Mouse (Mus musculus): Measurements from ENCODE around the gene Bfsp2. TPM values are rescaled to one million over a fixed set of nuclear protein-coding genes. Genes with fewer than 3 reads are reported as not detected.

Bfsp2 gene
- total RNA-seq (2014; fragmentation: Nextera tagmentation): 3.1 TPM in 1 of 2 replicates, not detected in the other
- total RNA-seq (2017): 1.2 TPM in 1 of 2 replicates, not detected in the other

DNA sequence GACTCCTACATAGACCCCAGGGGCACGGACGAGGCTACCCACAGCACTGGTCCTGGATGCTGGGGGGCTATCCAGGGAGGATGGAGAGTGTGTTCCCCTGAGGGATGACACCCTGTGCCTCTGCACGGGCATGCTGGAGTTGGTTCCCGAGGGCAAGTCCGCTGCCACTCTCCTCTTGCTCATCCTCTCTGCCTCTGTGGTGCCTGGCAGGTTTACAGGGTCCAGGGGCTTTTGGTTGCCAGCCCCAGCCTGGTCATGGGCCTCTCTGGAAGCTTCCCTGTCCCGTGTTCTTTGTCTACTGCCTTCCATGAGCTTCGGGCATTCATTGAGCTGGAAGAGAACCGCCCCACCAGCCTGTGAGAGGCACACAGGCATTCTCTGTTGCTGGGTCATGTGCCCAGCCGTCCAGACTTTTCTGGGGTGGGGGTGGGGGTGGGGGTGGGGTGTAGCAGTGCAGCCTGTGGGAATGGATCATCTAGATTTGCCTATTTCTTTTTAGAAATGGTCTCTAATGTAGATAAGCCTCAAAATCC lies at the start of gene Bfsp2:
Gene Bfsp2 (minus strand): TSS at position 377 of the 533 bp plus-strand sequence.
- ATAC-seq (replicated peaks; ENCODE audit: poor library complexity, severe bottlenecking): no peak

DNA sequence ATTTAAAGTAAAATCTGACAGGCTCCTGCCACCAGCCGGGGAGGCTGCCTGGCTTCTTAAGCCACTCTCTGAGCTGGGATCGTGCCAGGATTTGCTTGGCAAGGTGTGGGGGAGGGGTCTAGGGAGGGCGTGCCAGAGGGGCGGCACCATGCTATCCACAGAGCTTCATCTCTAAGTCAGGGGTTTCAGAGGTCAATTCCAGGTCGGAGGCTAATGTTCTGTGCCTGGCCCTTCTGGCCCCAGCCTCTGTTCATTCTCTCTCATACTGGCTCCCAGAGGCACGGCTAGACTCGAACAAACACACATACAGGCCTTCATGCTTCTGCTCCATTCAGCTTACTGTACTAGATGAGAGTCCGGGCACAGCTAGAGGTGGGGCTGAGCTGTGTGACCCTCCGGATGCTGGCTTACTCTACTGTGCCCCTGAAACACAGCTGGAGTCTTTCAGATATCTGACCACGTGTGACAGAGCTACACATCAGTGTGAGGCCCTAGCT lies 44.9 kb upstream of the Bfsp2 start:
- no peak for ATAC-seq (replicated peaks; ENCODE audit: poor library complexity, severe bottlenecking)

DNA sequence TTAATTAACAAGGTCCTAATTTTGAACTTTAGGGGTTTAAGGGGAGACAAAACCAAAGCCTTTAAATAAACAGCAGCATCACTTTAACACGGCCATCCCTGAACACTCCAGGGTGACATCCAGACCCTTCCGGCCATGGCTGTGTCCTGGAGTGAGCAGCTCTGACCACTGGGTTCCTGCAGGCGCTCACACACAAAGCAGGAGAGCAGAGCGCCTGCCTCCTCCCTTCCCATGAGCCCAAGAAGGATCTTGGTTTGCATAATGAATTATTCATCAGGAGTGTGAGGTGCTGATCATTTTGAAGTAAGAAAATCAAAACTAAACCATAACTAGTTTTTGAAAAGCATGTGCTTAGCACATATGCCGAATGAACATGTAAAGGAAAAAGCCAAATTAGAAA lies 44.4 kb upstream of the Bfsp2 start:
- ATAC-seq (replicated peaks; ENCODE audit: poor library complexity, severe bottlenecking): no peak

DNA sequence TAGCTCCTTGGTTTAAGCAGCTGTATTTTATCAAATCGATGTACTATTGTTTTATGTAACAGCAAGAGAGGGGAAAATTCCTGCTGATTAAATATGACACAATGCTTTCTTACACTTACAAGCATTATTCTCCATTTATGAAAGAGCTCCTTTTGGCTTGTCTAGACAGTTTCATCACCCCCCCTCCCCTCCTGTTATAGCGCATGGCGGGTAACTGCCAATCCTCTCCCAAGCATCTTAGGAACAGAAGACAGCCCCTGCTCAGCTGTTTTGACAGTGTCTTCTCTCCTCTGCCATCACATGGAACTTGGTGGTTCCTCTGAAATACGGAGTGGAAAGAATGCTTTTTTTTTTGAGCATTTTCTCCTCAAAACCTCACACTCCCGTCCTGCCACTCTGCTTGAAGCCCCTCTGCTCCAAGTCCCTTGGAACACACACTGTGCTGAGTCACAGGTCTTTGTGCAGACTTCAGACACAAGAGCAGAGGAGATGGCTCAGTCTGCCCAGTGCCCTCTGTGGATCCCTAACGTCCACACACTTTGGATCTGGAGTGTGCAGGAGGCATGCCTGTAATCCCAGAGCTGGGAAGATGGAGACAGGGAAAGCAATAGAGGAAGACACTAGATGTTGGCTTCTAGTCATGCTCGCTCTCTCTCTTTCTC lies 43.7 kb upstream of the Bfsp2 start:
- ATAC-seq (replicated peaks; ENCODE audit: poor library complexity, severe bottlenecking): no peak

DNA sequence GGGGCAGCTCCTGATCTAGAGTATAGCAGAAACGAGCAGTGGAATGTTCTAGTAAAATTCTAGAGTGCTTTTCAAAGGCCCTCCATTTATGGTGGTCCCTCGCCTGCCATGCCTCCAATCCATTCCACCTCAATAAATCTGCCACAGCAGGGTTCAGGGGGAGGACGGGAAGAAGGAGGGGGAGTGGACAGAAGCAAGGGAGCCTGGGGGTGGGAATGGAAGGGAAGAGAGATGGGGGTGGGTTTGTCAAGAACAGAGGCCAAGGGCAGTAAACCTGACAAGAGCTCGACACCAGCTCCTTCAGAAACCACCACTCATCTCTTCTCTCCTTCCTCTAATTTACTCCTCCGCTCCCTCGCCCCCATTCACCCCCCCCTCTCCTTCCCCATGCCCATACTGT lies 42.8 kb upstream of the Bfsp2 start:
- ATAC-seq (replicated peaks; ENCODE audit: poor library complexity, severe bottlenecking): no peak

DNA sequence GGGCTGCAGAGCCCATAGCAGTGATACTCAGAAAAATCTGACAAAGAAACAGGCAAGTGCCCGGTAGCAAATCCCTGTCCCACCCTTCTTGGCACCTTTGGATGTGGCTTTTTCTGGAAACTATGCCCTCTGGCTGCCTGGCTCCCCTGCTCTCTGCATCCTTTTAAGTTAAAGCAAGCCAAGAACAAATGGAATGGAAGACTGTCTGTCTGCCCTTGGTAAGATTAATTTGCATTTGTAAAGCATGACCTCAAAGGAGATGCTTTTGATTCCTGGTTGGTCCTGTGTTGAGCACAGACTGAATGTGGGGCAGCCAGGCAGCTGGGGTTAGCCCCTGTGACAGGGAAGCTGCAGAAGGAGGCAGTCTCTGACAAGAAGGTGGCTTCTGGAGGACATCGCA lies 33.7 kb upstream of the Bfsp2 start:
- no peak for ATAC-seq (replicated peaks; ENCODE audit: poor library complexity, severe bottlenecking)

DNA sequence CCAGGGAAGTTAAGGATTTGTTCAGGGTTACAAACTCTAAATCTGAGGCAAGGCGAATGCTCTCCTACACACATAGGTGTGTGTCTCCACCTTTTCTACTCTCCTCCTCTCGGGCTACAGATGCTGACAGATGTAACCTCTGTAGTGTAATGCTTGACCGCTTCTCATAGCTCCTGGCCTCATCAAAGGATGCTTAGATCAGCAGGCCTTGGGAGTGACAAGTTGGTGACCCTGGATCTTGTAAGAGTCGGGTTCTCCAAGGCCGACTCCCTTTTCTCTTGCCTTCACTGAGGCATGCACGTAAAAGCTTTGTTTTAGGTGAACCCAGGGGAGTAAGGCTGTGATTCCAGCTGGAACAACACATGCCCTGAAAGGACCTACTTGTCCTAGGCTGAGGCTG lies 32.0 kb upstream of the Bfsp2 start:
- ATAC-seq (replicated peaks; ENCODE audit: poor library complexity, severe bottlenecking): no peak

DNA sequence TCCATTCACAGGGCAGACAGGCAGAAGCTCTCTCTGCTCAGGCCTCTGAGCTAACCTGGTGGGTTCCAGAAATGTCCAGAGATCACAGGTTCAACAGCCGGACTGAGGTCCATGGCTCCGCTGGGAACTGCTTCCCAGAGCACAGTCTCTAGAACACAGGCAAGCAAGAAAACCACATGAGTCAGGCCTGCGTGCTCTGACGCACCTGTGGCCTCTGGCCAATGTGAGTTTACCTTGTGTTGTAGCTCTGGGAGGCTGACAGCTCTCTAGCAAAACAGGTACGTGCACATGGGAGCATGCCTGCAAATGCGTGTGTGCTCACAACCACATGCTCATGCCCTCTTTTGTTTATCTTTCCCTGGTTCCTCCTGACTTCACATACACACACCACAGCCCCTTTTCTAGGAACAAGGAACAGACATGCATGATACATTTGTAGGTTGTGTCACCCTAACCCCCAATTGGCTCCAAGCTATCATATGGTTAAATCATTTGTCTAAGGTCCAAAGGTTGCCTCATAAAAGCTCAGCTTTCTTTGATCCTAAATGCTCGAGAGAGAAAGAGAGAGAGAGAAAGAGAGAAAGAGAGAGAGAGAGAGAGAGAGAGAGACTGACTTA lies 26.9 kb upstream of the Bfsp2 start:
- ATAC-seq (replicated peaks; ENCODE audit: poor library complexity, severe bottlenecking): no peak

DNA sequence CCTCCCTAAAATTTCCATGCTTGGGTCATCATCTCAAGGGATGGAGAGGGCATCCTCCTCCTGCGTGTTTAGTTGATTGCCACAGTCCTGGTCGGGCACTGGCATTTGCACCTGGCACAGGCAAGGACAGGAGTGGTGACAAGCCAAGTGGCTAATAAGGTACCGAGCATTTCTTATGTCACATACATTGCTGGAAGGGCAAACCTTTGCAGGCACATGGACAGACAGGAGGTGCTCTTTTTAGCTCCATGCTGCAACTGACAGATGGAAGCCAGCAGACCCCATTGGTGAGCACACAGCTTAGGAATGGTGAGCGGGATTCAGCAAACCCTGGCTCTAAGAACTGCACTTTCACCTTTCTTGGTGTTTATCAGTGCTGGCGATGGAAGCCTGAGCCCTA lies 24.8 kb upstream of the Bfsp2 start:
- ATAC-seq (replicated peaks; ENCODE audit: poor library complexity, severe bottlenecking): no peak

DNA sequence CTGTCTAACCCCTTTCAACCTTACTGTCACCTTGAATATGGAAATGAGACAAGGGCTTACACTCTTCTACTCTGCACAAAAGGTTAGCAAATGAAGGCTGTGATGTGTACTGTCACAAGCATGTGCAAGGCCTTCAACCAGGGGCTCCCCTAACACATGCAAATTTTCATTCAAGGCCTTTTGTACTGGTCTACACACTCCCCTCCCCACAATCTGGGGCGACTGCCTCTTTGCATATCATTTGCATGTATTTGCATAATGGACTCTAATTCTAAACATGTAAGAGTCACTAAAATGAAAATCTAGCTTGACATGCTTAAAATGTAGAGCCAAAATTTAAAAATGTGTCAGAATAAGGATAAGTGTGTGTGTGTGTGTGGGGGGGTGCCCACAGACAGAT lies 24.4 kb upstream of the Bfsp2 start:
- ATAC-seq (replicated peaks; ENCODE audit: poor library complexity, severe bottlenecking): no peak

DNA sequence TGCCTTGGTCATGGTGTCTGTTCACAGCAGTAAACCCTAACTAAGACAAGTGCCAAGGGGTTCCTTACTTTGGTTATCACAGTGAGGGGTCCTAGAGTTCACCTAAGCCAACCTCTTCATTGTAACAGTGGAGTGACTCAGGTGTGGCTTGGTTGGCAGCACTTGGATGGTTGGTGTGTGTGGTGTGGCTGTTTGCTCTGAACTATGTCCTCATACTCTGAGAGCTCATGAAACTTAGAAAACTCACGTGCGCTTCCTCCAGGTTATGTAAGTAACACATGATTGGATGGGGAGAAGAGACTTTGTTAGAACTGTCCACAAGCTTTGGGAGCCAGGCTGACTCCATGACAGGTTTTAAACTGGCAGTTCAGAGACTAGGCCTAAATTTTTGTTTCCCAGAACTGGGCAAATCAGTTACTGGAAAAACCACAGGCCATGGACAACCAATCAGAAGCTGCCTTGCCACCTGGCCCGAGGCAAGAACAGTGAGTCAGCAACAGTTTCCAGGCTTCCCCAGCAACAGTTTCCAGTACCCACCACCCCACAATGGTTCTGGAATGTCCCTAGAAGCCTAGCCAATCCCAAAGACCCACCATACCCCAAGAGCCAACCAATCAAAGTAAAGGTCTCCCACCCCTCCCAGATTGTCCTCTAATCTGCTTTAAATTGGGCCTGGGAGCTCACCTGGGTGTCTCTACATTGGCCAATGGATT lies 23.5 kb upstream of the Bfsp2 start:
- no peak for ATAC-seq (replicated peaks; ENCODE audit: poor library complexity, severe bottlenecking)

DNA sequence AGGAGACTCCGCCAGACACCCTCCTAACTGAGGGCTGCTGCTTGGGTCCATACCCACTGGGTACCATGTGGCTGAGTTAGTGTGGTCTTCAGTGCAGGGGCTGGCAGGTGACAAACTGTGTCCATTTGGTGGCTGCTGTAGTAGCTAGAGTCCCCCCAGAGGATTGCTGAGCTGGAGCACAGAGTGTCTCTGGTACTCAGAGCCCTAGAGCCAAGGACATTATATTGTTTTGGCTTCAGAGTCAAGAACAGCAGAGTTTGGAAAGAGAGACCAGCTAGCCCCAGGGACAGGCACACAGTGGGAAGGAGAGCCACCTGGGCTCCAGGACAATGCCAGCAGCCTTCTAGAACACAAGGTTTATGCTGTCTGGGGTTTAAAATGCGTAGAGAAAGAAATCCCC lies 22.4 kb upstream of the Bfsp2 start:
- no peak for ATAC-seq (replicated peaks; ENCODE audit: poor library complexity, severe bottlenecking)

DNA sequence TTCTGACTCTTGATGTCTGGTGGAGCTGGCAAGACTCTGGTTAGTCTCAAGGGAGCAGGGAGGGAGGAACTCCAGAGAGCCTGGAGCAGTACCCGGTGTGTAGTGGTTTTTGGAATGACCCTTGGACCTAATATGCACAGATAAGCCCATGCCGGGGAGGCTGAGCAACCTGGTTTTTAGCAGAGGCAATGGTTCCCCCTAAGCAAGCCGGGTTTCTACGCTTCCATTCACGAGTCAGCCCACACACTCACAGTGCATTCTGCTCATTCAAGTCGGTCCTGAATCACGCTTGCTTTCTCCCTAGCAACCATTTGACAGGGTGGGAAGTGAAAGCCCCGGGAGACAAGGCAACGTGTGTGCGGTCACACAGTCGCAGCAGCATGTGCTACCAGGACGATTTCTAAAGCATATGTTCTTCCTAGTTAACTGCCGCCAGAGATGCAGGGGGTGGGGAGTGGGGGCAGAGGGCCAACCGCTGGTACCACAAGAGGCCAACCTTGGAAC lies 21.7 kb upstream of the Bfsp2 start:
- peak; percentile 88 for ATAC-seq (replicated peaks; ENCODE audit: poor library complexity, severe bottlenecking)

DNA sequence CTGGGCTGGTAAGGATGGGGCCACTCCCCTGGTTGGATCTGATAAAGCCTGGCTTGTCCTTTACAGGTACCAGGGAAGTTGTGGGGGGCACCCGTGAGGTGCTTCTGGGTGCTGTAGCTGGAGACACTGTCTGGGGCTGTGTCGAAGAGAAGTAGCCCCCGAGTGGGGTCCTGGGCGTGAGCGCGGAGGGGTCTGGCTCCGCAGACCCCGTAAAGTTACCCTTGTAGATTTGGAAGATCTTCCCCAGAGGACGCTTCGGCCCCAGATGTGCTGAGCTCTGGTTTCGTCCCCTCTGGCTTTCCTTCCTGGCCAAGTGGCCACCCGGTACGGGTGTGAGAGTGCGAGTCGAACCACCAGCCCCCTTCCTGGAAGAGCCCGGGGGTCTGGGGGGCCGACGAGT lies 19.1 kb upstream of the Bfsp2 start:
- ATAC-seq (replicated peaks; ENCODE audit: poor library complexity, severe bottlenecking): no peak

DNA sequence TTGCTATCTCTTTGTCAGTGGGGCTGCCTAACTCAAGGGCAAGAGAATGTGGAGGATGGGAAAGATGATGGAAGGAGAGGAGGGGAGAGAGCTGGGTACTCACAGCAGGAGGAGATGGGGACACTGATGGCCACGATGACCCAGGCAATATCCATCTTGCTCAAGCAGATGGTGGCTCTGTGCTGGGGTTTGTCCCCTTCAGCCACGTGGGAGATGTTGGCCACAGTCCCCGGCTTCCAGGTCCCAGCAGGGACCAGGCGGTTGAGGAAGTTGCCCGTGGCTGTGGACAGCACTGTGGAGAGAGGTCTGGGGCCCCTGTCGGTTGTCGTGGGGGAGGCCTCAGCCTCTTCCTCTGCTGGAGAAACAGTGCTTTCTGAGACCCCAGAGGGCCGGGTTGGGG lies 18.5 kb upstream of the Bfsp2 start:
- peak; percentile 53 for ATAC-seq (replicated peaks; ENCODE audit: poor library complexity, severe bottlenecking)

DNA sequence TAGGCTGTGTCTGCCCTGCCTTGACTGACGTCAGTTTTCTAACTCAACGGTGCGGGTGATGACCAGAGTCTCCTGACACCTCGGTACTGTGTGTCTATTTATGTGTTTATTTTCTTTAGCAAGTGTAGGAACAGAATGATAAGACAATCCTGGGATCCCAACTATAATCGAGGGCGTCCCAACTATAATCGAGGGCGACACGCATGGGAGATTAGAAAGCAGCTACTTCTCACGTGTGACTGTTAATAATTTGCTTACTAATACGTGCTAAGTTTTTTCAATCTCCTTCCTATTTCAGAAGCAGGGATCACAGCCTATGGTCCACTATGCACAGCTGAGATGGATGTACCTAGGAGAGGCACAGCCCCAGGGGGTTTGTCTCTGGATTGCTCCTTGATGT lies 15.2 kb upstream of the Bfsp2 start:
- no peak for ATAC-seq (replicated peaks; ENCODE audit: poor library complexity, severe bottlenecking)

DNA sequence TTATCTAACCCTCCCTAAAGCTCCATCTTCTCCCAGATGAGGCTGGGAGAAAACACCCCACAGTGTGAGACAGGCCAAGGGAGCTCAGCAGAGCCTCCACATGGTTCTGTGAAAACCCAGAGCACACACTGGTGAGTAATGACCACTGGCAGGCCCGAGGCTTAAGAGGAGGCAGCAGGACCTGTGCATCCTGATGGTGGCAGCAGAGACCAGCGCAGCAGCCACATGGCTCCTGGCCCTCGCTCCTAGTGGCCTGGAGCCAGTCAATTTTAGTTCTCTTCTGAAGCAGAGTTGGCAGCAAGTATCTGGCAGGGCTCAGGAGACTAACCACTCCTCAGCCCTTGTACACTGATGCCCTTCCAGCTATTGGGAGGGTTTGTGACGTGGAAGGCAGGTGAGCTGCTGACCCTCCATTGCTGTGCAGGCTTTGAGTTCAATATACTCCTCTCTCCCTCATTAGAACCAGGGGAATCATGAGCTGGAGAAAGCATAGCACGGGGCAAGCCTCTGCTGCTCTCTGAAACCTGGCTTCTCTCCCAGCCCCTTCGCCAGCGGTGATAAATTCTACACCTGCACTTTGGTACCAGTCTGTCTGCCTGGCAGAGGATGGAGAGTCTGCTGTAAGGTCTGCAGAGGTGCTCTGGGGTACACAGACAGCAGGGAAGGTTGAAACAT lies 14.3 kb upstream of the Bfsp2 start:
- peak; percentile 65 for ATAC-seq (replicated peaks; ENCODE audit: poor library complexity, severe bottlenecking)

DNA sequence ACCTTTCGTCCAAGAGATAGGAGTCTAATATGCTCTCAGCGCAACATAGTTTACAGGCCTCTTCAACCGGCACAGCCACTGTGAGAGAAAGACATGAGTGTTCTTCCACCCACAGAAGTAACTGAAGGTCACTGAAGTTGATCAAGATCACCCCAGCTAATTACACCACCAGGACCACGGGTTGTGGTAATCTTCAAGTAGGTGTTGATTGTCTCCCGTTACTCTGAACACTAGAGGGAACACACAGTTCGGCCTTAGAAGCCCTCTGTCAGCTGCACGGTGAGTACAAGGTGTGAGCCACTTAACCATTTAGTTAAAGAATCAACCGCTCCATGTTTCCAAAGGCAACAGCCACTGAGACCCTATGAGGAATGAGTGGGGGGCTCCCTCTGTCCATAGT lies 11.8 kb upstream of the Bfsp2 start:
- no peak for ATAC-seq (replicated peaks; ENCODE audit: poor library complexity, severe bottlenecking)

DNA sequence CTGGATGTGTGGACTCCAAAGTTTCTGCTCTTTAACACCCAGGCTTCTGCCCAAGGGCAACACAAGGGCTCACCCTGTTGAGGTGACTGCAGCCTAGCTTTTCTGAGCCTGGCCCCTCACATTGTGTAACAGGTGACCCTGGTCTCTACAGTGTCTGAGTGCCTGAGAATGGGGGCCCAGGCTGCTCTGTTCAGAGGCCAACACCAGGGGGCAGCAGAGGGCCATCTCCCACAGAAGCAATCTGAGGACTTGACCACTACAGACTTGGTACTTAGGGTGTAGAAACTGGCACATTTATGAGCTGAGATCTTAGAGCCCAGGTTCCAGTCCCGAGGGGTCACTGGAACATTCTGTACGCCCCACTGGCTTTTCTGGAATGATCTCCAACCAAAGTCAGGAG lies 10.2 kb upstream of the Bfsp2 start:
- ATAC-seq (replicated peaks; ENCODE audit: poor library complexity, severe bottlenecking): peak; percentile 65

DNA sequence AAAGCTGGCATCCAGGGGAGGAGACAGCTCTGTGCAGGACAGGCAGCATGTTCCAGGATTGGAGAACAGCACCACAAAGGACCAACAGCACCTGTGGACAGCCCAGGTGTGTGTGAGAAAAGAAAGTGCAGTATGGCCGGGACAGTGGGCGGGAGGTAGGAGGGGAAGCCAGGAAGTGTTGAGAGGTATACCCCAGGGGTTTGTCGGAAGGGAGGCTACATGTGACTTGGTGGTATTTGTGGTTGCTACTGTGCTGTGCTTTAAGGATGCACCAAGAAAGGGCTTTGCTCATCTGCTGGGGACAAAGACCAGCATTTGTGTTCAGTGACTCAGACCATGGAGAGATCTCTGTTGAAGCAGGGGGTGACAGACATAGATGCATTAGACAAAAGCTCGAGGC lies 9.7 kb upstream of the Bfsp2 start:
- no peak for ATAC-seq (replicated peaks; ENCODE audit: poor library complexity, severe bottlenecking)

DNA sequence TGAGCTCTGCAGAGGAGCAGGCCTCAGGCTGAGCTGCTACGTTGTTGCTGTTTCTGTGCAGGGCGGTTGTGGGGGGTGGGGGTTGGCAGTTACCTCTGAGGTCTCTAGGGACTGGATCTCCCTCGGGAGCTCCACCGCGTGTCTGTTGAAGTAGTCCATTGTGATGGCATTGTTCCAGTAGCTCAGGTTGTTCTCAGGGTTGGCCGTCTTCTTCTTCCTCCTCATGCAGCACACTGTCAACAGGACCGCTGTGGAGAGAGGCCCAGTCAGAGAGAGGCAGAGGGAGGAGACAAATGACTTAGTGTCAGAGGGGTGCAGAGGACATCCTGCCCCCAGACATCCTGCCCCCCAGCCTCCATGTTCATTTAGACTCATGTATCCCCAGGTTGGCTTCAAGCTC lies 8.9 kb upstream of the Bfsp2 start:
- no peak for ATAC-seq (replicated peaks; ENCODE audit: poor library complexity, severe bottlenecking)
